Mouse (Mus musculus) MEL (cell line): Measurements from ENCODE around the gene Il25. TPM values are rescaled to one million over a fixed set of nuclear protein-coding genes. Genes with fewer than 3 reads are reported as not detected.
A peak's percentile ranks its signal among the peaks of the same experiment; 100 is the strongest.

Experiments
- DNase-seq: peaks from one replicate; pipeline ENCODE4 v3.0.0; 2011; ENCODE audit warnings: low read depth, low spot score
- H3K27ac ChIP-seq: 2 replicates; pipeline ENCODE4 v1.5.1; 2012; ENCODE audit warnings: low read depth, mild to moderate bottlenecking, control low read depth, low read length, moderate library complexity; ENCODE audit not compliant: control insufficient read depth
- H3K27me3 ChIP-seq, 2 experiments: fragments of 150-350 bp in 1 of 2; sonication (generic) in 1 of 2; 2 replicates each; pipeline ENCODE4 v1.6.1; 2012; ENCODE audit warnings: low read length in 2 of 2, mild to moderate bottlenecking in 2 of 2, improper control_type of control experiment in 1 of 2, moderate library complexity in 1 of 2; ENCODE audit not compliant: insufficient read depth in 2 of 2, control insufficient read depth in 1 of 2
- H3K36me3 ChIP-seq, 2 experiments: 2 replicates each; pipeline ENCODE4 v1.6.1; 2012 to 2014; ENCODE audit warnings: low read length in 2 of 2, improper control_type of control experiment in 1 of 2, inconsistent platforms in 1 of 2, mild to moderate bottlenecking in 1 of 2; ENCODE audit not compliant: insufficient read depth in 2 of 2, control insufficient read depth in 1 of 2
- H3K4me1 ChIP-seq, 2 experiments: fragments of 150-350 bp in 1 of 2; sonication (generic) in 1 of 2; 2 replicates each; pipeline ENCODE4 v1.6.1; 2012; ENCODE audit warnings: low read length in 2 of 2, improper control_type of control experiment in 1 of 2, mild to moderate bottlenecking in 1 of 2; ENCODE audit not compliant: insufficient read depth in 2 of 2, control insufficient read depth in 1 of 2
- H3K4me3 ChIP-seq, 2 experiments: fragments of 150-350 bp in 1 of 2; sonication (generic) in 1 of 2; 2 replicates each; pipeline ENCODE4 v1.5.1; 2012; ENCODE audit warnings: low read depth in 2 of 2, low read length in 2 of 2, mild to moderate bottlenecking in 2 of 2, moderate library complexity in 2 of 2, control low read depth in 1 of 2, improper control_type of control experiment in 1 of 2; ENCODE audit not compliant: control insufficient read depth in 1 of 2, insufficient read depth in 1 of 2
- H3K79me2 ChIP-seq: 2 replicates; pipeline ENCODE4 v1.6.1; 2012; ENCODE audit warnings: mild to moderate bottlenecking, low read length, moderate library complexity; ENCODE audit not compliant: control insufficient read depth, poor library complexity, insufficient read depth
- H3K9ac ChIP-seq: 2 replicates; pipeline ENCODE4 v1.6.1; 2012; ENCODE audit warnings: low read depth, mild to moderate bottlenecking, control low read depth, low read length, moderate library complexity; ENCODE audit not compliant: control insufficient read depth, poor library complexity, severe bottlenecking
- H3K9me3 ChIP-seq: fragments of 150-350 bp; sonication (generic); replicated peaks from 2 replicates; pipeline ENCODE4 v1.6.1; 2012; ENCODE audit warnings: mild to moderate bottlenecking, low read length, improper control_type of control experiment, moderate library complexity; ENCODE audit not compliant: insufficient read depth
- BHLHE40 ChIP-seq: IDR thresholded peaks from 2 replicates; pipeline ENCODE4 v1.6.1; 2012; ENCODE audit warnings: low read depth, mild to moderate bottlenecking, inconsistent platforms, low read length, improper control_type of control experiment, borderline replicate concordance
- E2F4 ChIP-seq: IDR thresholded peaks from 2 replicates; pipeline ENCODE4 v1.6.1; 2011; ENCODE audit warnings: low read depth, low read length, improper control_type of control experiment, borderline replicate concordance
- ELF1 ChIP-seq: IDR thresholded peaks from 2 replicates; pipeline ENCODE4 v1.6.1; 2014; ENCODE audit warnings: low read depth, mild to moderate bottlenecking, inconsistent platforms, low read length, improper control_type of control experiment, moderate library complexity
- ETS1 ChIP-seq: IDR thresholded peaks from 2 replicates; pipeline ENCODE4 v1.6.1; 2012; ENCODE audit warnings: low read depth, mild to moderate bottlenecking, inconsistent platforms, low read length, improper control_type of control experiment, moderate library complexity
- GATA1 ChIP-seq: IDR thresholded peaks from 2 replicates; pipeline ENCODE4 v1.6.1; 2011; ENCODE audit warnings: low read depth, low read length, improper control_type of control experiment
- HCFC1 ChIP-seq: IDR thresholded peaks from 2 replicates; pipeline ENCODE4 v1.6.1; 2012; ENCODE audit warnings: low read depth, mild to moderate bottlenecking, inconsistent platforms, low read length, improper control_type of control experiment, moderate library complexity
- JUND ChIP-seq: IDR thresholded peaks from 2 replicates; pipeline ENCODE4 v1.6.1; 2011; ENCODE audit warnings: low read depth, mild to moderate bottlenecking, improper control_type of control experiment, low read length
- MEF2A ChIP-seq: IDR thresholded peaks from 2 replicates; pipeline ENCODE4 v1.6.1; 2014; ENCODE audit warnings: low read depth, mild to moderate bottlenecking, inconsistent platforms, low read length, improper control_type of control experiment; ENCODE audit not compliant: poor library complexity, insufficient replicate concordance, severe bottlenecking; ENCODE audit errors: extremely low read depth
- MXI1 ChIP-seq: IDR thresholded peaks from 2 replicates; pipeline ENCODE4 v1.6.1; 2011; ENCODE audit warnings: mild to moderate bottlenecking, low read depth, low read length, improper control_type of control experiment
- MYC ChIP-seq: IDR thresholded peaks from 2 replicates; pipeline ENCODE4 v1.6.1; 2011; ENCODE audit warnings: low read depth, mild to moderate bottlenecking, low read length, improper control_type of control experiment, moderate library complexity
- POLR2A ChIP-seq, 2 experiments: IDR thresholded peaks; 2 replicates each; pipeline ENCODE4 v1.6.1; 2011 to 2012; ENCODE audit warnings: low read length in 2 of 2, mild to moderate bottlenecking in 2 of 2, control low read depth in 1 of 2, improper control_type of control experiment in 1 of 2, low read depth in 1 of 2, moderate library complexity in 1 of 2; ENCODE audit not compliant: control insufficient read depth in 1 of 2, insufficient read depth in 1 of 2, poor library complexity in 1 of 2
- RCOR1 ChIP-seq: IDR thresholded peaks from 2 replicates; pipeline ENCODE4 v1.6.1; 2012; ENCODE audit warnings: low read depth, mild to moderate bottlenecking, inconsistent platforms, low read length, improper control_type of control experiment
- SIN3A ChIP-seq: IDR thresholded peaks from 2 replicates; pipeline ENCODE4 v1.6.1; 2012; ENCODE audit warnings: low read length, improper control_type of control experiment, inconsistent platforms
- TAL1 ChIP-seq: IDR thresholded peaks from 2 replicates; pipeline ENCODE4 v1.6.1; 2012; ENCODE audit warnings: mild to moderate bottlenecking, inconsistent platforms, low read length, moderate library complexity, mixed read lengths
- TBP ChIP-seq: IDR thresholded peaks from 2 replicates; pipeline ENCODE4 v1.8.0; 2011; ENCODE audit warnings: low read depth, low read length, improper control_type of control experiment
- TCF12 ChIP-seq: IDR thresholded peaks from 2 replicates; pipeline ENCODE4 v1.6.1; 2014; ENCODE audit warnings: low read depth, mild to moderate bottlenecking, inconsistent platforms, low read length, improper control_type of control experiment, moderate library complexity
- USF1 ChIP-seq: IDR thresholded peaks from 2 replicates; pipeline ENCODE4 v1.6.1; 2014; ENCODE audit warnings: low read depth, mild to moderate bottlenecking, inconsistent platforms, low read length, improper control_type of control experiment, moderate library complexity
- USF2 ChIP-seq, 2 experiments: IDR thresholded peaks; 2 replicates each; pipeline ENCODE4 v1.6.1; 2011 to 2012; ENCODE audit warnings: improper control_type of control experiment in 2 of 2, low read length in 2 of 2, borderline replicate concordance in 1 of 2, inconsistent platforms in 1 of 2, low read depth in 1 of 2, mild to moderate bottlenecking in 1 of 2; ENCODE audit not compliant: insufficient read depth in 1 of 2
- ZMIZ1 ChIP-seq: IDR thresholded peaks from 2 replicates; pipeline ENCODE4 v1.6.1; 2012; ENCODE audit warnings: low read depth, mild to moderate bottlenecking, inconsistent platforms, low read length, improper control_type of control experiment, moderate library complexity
- ZNF384 ChIP-seq: IDR thresholded peaks from 2 replicates; pipeline ENCODE4 v1.6.1; 2012; ENCODE audit warnings: low read depth, mild to moderate bottlenecking, inconsistent platforms, low read length, improper control_type of control experiment
- polyA plus RNA-seq, 2 experiments: library from polyadenylated mRNA; stranded (reverse) in 1 of 2; unstranded in 1 of 2; fragments of >175 nt in 1 of 2; fragments of >200 nt in 1 of 2; gene quantifications; 2 replicates each; pipeline versions ENCODE4 v1.2.1 to v1.2.4; 2012; ENCODE audit warnings: low replicate concordance in 2 of 2, low read depth in 1 of 2; ENCODE audit not compliant: insufficient read length in 2 of 2, insufficient read depth in 1 of 2, missing spikeins in 1 of 2
- total RNA-seq: library from RNA; depleted of rRNA; stranded (reverse); fragments of 300-350 nt; gene quantifications from 2 replicates; pipeline ENCODE4 v1.2.3, GENCODE M21; 2012

Gene Il25
- total and polyA plus RNA-seq, 3 experiments: not detected

GRCm38 (mm10) chr14:54920076-54920685 lies 12.3 kb upstream of the Il25 start:
- no peaks in the 10 kb centered on the region; a peak in 1 of 4 replicates for H3K36me3 ChIP-seq
- DNase-seq: no peak
- H3K4me3 ChIP-seq: no peak overlapping the region
- peaks cover 8 to 9% of the 10 kb centered on the region in 2 experiments for H3K4me1 ChIP-seq
- H3K27me3 ChIP-seq: peaks cover 4% of the 10 kb centered on the region in 2 experiments; a peak in 2 of 4 replicates
- H3K9ac ChIP-seq: no peak overlapping the region
- no peak overlapping the region for H3K27ac ChIP-seq
- no peak for TF ChIP-seq E2F4
- no peak for TF ChIP-seq USF2 (IDR thresholded peaks at IDR 0.05; ENCODE audit: borderline replicate concordance in 1 of 2, insufficient read depth in 1 of 2, low read depth in 1 of 2, low read length in 2 of 2)
- TF ChIP-seq MEF2A: no peak
- no peak for TF ChIP-seq JUND
- TF ChIP-seq ZMIZ1: no peak
- TF ChIP-seq RCOR1: no peak
- TF ChIP-seq TCF12: no peak
- TF ChIP-seq TAL1: no peak
- TF ChIP-seq MYC: no peak
- no peak for TF ChIP-seq ELF1
- H3K9me3 ChIP-seq: no peaks in the 10 kb centered on the region
- H3K79me2 ChIP-seq: no peaks in the 10 kb centered on the region

- Histone ChIP-seq H3K9ac (peak overlapping the region; percentile 57), H3K27ac (no peak overlapping the region), H3K4me1 (peaks cover 8 to 9% of the 10 kb centered on the region in 2 experiments), H3K4me3 (peak overlapping the region; percentile 45 to 66), H3K79me2 (no peaks in the 10 kb centered on the region), H3K36me3 (no peaks in the 10 kb centered on the region; a peak in 1 of 4 replicates), H3K27me3 (peaks cover 3 to 4% of the 10 kb centered on the region in 2 experiments)
- peak; percentile 55; the same call in 1 of the 2 replicates for TF ChIP-seq HCFC1
- TF ChIP-seq USF1: peak; percentile 69; the same call in 1 of the 2 replicates
- peak; percentile 57 for TF ChIP-seq SIN3A
- TF ChIP-seq MEF2A: no peak
- TF ChIP-seq POLR2A (IDR thresholded peaks at IDR 0.05; ENCODE audit: control insufficient read depth in 1 of 2, insufficient read depth in 1 of 2, low read depth in 1 of 2, low read length in 2 of 2, poor library complexity in 1 of 2): 0 out of 4 replicates have a peak, but pooled peaks of 1 of the 2 experiments have one; percentile 3
- no peak for TF ChIP-seq BHLHE40
- TF ChIP-seq ETS1: peak; percentile 89
- no peak for TF ChIP-seq ZNF384
- TF ChIP-seq GATA1: peak; percentile 71
- TF ChIP-seq TAL1: no peak
- 0 out of 2 replicates have a peak, but pooled peaks have one; percentile 29 for TF ChIP-seq MXI1
- 0 out of 2 replicates have a peak, but pooled peaks have one; percentile 27 for TF ChIP-seq TBP
- TF ChIP-seq E2F4: no peak
- TF ChIP-seq TCF12: 0 out of 2 replicates have a peak, but pooled peaks have one; percentile 20
- TF ChIP-seq, all 39 proteins: peak for 9
- DNase-seq: peak; percentile 86
- no peaks in the 10 kb centered on the region for H3K9me3 ChIP-seq
Measured at GRCm38 (mm10) chr14:54924641-54925348, 7.7 kb upstream of the Il25 start.
